Mouse (Mus musculus): ENCODE results near the gene Cdcp1. TPM values are rescaled to one million over a fixed set of nuclear protein-coding genes. Genes with fewer than 3 reads are reported as not detected.

Gene Cdcp1
- 4.1 TPM for polyA plus RNA-seq (2015; fragmentation: Illumina TruSeq; extraction: RNeasy Lipid Tissue Mini Kit (QIAGEN cat#74804); ENCODE audit: insufficient read depth, low read depth, low replicate concordance)

GRCm38 (mm10) chr9:123215621-123216440 is at the start of gene Cdcp1:
TSS of gene Cdcp1 (minus strand) at chr9:123216038.

GRCm38 (mm10) chr9:123260611-123261021 is 44.8 kb upstream of the Cdcp1 start, which contains the start of gene Tmem158:
TSS of gene Tmem158 (minus strand) at chr9:123260764.

GRCm38 (mm10) chr9:123150241-123151020 is 65.4 kb downstream of the Cdcp1 start, which contains the start of gene Clec3b:
TSS of gene Clec3b (plus strand) at chr9:123150946.

Other genes with a start within 250 kb of the Cdcp1 start
- gene Tmem42, start 194.7 kb downstream of the Cdcp1 start, polyA plus RNA-seq (2015; fragmentation: Illumina TruSeq; extraction: RNeasy Lipid Tissue Mini Kit (QIAGEN cat#74804); ENCODE audit: insufficient read depth, low read depth, low replicate concordance) = 9.6 TPM
- 1.9 TPM for gene Tgm4, start 181.3 kb downstream of the Cdcp1 start, polyA plus RNA-seq (2015; fragmentation: Illumina TruSeq; extraction: RNeasy Lipid Tissue Mini Kit (QIAGEN cat#74804); ENCODE audit: insufficient read depth, low read depth, low replicate concordance)
- 9.0 TPM for gene Zdhhc3, start 102.8 kb downstream of the Cdcp1 start, polyA plus RNA-seq (2015; fragmentation: Illumina TruSeq; extraction: RNeasy Lipid Tissue Mini Kit (QIAGEN cat#74804); ENCODE audit: insufficient read depth, low read depth, low replicate concordance)
- 16.4 TPM for gene Exosc7, start 102.8 kb downstream of the Cdcp1 start, polyA plus RNA-seq (2015; fragmentation: Illumina TruSeq; extraction: RNeasy Lipid Tissue Mini Kit (QIAGEN cat#74804); ENCODE audit: insufficient read depth, low read depth, low replicate concordance)
- gene Clec3b, start 65.1 kb downstream of the Cdcp1 start, polyA plus RNA-seq (2015; fragmentation: Illumina TruSeq; extraction: RNeasy Lipid Tissue Mini Kit (QIAGEN cat#74804); ENCODE audit: insufficient read depth, low read depth, low replicate concordance) = 71.5 TPM
- 1.8 TPM for gene Tmem158, start 44.7 kb upstream of the Cdcp1 start, polyA plus RNA-seq (2015; fragmentation: Illumina TruSeq; extraction: RNeasy Lipid Tissue Mini Kit (QIAGEN cat#74804); ENCODE audit: insufficient read depth, low read depth, low replicate concordance)
- gene Lars2, start 150.9 kb upstream of the Cdcp1 start, polyA plus RNA-seq (2015; fragmentation: Illumina TruSeq; extraction: RNeasy Lipid Tissue Mini Kit (QIAGEN cat#74804); ENCODE audit: insufficient read depth, low read depth, low replicate concordance) = 33,747 TPM

All from pancreas, adult 10 weeks (tissue).